Mouse (Mus musculus): Measurements from ENCODE around the gene Cldn10. TPM values are rescaled to one million over a fixed set of nuclear protein-coding genes. Genes with fewer than 3 reads are reported as not detected.
A peak's percentile ranks its signal among the peaks of the same experiment; 100 is the strongest.
"Not testable (repeated sequence)": the region's sequence is repeated elsewhere in the genome, so short reads cannot be mapped to it uniquely, and the experiment has no call there.

Gene Cldn10
- total RNA-seq, 2 experiments from 2014 or later: 1.1 to 4.5 TPM

DNA sequence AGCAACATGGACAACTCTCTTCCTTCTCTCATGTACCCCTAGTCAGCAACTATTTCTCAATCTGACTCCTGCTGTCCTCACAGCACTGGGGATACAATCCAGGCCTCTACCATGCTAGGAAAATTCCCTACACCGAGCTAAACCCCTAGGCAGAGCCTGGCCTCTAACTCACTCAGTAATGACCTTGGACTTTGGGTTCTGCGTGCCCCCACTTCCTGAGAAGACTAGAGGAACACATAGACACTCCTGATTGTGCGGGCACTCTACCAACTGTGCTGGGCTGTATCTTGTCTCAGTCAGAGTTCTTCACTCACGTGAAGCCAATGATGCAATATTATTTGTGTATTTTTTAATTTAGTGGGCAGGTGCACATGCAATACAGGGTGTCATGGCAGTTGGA lies 10.2 kb upstream of the Cldn10 start:
- 0 out of 2 replicates have a peak, but pooled peaks have one; percentile 13 for ATAC-seq (replicated peaks; ENCODE audit: low FRiP score, low TSS enrichment, poor library complexity, severe bottlenecking)

DNA sequence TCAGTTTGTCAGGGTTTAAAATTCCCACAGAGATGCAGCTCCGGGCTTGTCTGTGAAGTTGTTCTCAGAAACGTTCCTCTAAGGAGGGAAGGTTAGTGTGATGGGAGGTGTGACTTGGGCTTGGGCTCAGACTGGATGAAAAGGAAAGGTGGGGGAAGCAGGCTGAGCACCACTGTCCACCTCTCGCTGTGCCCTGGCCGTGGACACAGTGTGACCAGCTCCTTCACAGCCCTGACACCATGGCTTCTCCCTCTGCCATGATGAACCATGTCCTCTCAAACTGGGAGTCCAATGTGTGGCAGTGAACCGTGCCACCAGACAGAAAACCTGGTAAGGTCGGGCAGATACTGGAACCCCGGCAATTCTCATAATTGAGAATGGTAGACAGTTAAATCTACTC lies 6.1 kb upstream of the Cldn10 start:
- ATAC-seq (replicated peaks; ENCODE audit: low FRiP score, low TSS enrichment, poor library complexity, severe bottlenecking): no peak

DNA sequence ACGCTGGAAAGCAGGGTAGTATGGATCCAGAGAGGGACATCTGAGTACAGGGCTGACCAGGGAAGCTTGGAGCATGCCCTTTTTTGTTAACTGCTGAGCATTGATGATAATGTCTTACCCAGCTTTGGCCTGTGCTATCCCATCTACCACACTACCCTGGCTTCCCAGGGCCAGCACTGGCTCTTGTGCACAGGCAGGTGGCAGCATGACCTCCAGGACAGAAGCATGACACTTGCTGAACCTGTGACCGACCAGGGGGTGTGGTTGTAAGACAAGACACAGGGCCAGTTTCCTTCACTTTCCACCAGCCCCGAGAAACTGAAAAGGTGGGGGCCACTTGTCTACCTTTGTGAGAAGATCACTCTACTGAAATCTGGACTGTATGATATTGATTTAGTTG lies 5.5 kb upstream of the Cldn10 start:
- peak; percentile 96 for ATAC-seq (replicated peaks; ENCODE audit: low FRiP score, low TSS enrichment, poor library complexity, severe bottlenecking)

DNA sequence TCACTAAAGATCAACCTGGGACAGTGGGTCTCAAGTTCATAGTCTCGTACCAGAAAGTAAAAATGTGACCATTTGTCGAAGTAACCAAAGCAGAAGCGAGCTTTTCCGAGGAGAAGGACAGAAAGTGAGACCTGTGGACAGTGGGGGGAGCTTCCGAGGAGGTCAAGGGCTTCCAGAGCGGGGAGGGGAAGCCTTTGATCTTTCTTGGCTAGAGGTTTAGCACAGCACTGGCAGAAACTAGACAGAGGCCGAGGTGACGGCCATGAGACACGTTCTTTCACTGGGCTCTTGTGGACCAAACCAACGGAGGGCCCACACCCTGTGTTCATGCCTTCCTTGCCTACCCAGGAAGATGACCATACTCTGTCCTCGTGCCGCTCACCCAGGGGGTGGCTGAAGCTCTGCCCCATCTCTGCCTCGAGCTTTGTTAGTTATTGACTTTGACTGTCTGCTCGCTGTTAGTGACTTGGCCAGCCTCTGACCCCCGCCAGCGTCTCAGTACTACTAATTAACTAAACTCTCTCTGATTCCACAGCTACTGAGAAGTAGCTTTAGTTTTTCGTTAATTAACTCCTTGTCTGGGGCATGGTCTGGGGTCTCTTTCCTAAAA lies 4.3 kb upstream of the Cldn10 start:
- no peak for ATAC-seq (replicated peaks; ENCODE audit: low FRiP score, low TSS enrichment, poor library complexity, severe bottlenecking)

DNA sequence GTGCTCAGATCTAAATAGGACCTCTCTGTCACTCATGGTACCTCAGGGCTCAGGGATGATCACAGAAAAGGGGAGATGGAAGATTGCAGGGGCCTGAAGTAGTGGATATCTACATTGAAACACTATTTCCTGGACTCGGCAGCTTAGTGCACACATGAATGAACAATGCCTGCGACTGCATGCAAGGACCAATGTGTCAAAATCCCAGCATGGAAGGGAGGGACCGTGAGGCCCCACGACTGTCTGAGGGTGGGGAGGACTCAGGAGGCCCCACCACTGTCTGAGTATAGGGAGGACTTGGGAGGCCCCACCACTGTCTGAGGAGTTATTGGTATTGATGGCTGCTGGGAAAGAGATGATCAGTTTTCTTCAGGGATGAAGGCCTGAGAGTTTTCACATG lies 2.5 kb downstream of the Cldn10 start:
- ATAC-seq (replicated peaks; ENCODE audit: low FRiP score, low TSS enrichment, poor library complexity, severe bottlenecking): no peak

DNA sequence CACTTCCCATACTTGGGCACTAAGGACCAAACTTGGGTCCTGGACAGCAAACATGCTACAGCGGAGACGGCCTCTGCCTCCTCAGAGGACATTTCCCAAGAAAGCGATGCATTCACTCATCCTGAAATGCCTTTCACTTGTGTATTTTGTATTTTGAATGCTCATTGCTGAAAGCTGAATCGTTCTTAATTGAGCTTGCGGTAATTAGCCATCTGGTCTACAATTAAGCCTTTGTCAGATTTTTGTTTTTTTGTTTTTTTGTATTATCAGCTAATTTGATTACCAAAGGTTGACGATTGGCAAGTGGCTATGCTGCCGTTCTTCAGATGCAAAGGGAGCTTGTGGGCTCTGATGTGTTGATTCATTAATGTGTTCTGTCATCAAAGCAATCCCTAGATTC lies 5.2 kb downstream of the Cldn10 start:
- ATAC-seq (replicated peaks; ENCODE audit: low FRiP score, low TSS enrichment, poor library complexity, severe bottlenecking): no peak

DNA sequence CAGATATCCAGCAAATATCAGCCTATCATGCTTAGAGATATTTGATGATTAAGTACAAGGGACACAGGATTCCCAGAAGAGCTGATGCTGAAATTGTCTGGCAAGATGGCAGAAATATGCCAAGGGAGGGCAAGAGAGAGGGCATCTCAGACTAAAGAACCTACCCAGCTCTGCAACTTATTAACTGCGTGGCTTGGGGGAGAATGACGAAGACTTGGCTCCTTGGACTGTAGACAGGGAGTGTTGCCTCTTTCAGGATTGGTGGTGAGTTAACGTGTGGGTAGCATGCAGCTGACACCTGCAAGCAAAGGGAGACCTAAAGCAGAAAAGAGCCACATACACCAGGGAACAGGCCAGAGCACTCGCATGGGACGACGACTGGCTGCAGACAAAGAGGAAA lies 5.7 kb downstream of the Cldn10 start:
- ATAC-seq (replicated peaks; ENCODE audit: low FRiP score, low TSS enrichment, poor library complexity, severe bottlenecking): no peak

DNA sequence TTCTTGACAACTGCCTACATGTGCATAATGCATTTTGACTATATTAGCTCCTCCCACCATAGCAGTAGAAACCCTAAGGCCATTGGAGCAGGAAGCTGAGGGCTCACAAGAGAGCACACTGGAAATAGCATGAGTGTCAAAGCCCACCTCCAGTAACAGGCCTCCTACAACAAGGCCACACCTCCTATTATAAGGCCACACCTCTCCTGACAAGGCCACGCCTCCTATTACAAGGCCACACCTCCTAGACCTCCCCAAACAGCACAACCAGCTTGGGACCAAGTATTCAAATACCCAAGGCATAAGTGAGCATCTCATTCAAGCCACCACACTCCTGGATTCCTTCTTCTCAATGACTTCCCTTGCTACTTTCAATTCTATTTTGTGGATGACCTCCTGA lies 6.5 kb downstream of the Cldn10 start:
- peak; percentile 21; the same call in 1 of the 2 replicates for ATAC-seq (replicated peaks; ENCODE audit: low FRiP score, low TSS enrichment, poor library complexity, severe bottlenecking)

DNA sequence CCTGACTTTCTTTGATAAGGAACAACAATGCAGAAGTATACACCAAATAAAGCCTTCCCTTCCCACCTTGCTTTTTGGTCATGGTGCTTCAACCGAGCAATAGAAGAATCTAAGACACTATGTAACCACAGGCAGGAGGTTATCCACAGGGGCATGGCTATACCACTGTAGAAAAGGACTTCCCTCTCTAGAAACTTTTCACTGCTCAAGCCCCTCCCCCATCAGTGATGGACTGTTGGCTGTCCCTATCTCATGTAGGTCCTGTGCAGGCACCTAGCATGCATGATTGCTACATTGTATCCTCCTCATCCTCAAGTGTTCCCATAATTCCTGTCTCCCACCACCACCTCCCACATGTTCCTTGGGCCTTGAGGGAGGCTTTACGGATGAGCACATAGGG lies 7.2 kb downstream of the Cldn10 start:
- no peak for ATAC-seq (replicated peaks; ENCODE audit: low FRiP score, low TSS enrichment, poor library complexity, severe bottlenecking)

DNA sequence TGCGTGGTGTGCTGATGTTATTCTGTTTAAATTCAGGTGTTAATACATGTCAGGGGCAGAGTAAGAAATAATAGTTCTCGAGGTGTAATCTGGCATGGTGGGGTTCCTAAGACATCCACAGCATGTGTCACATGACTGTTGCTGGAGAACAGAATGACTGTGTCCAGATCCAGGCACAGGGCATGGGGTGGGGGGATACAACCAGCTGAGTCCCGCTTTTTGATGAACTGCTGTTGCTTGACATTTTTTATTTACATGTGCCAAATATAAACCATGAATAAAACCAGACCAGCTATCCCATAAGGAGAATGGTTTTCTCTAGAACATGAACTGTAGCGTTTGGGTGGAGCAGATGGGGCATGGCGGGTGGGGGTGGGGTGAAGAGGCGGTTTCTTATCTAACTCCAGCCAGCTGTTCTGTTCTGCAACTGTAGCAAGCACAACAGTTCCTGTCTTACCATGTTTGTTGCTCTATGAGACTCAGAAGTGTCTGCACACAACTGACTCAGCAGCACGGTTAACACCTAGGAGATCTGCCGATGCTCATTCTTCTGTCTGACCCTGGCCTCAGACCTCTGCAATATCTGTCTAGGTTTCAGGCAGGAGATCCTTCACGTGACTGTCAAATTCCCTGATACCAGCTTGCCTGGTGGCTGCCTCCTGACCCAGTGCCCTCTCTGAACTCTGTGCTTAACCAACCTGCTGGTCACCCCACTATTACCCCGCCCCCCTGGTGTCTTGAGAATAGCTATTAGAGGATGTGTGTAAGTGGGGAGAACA lies 8.4 kb downstream of the Cldn10 start:
- peak; percentile 79 for ATAC-seq (replicated peaks; ENCODE audit: low FRiP score, low TSS enrichment, poor library complexity, severe bottlenecking)

DNA sequence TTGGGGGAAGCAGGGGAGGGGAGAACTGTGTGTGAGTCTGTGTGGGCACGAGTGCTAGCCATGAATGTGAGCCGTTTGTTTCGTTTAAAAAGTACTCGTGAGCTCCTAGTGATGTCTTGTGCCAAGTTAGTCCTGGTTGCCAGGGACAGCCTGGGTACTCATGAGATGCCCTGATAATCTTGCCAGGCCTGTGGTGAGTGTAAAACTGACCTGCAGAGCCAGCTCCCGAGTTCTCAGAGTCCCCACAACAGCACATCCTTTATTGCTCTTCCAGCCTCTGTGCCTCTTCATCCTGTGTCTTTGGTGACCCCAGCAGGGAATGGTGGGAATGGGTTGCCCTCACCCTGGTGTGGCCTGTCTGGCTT lies 9.0 kb downstream of the Cldn10 start:
- no peak for ATAC-seq (replicated peaks; ENCODE audit: low FRiP score, low TSS enrichment, poor library complexity, severe bottlenecking)

DNA sequence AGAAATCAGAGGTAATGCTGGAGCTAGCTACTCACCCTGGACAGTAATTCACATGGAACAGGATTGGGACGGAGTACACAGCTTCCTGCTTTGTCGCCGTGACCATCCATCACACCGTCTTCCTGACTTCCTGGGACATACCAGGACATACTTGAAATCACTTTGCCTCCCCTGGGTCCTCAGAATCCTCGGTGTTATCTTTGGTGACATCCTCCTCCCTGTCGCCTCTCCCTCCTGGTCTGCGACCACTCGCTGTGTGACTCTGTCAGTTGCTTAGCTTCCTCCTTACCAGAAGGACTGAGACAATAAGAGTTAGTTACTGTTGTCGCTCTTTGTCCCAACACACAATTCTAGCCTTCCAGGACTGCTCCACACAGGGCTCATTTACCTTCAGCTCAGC lies 9.6 kb downstream of the Cldn10 start:
- ATAC-seq (replicated peaks; ENCODE audit: low FRiP score, low TSS enrichment, poor library complexity, severe bottlenecking): no peak

DNA sequence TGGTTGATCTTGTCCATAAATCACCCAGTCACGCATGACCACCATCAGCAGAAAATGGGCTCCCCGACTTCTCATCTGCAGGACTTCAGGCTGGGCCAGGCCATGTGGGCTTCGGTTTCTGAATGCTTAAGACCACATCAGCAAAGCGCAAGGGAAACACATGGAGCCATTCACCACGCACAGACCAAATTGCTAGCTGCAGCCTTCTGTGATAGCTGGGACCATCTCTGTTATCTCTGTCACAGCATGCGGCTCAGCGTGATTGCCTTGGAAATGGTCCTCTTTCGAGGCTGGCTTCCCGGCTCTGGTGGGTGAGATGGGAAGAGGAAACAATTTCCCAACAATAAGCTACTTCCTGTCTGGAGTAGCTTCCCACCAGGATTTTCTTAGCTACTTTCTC lies 12.2 kb downstream of the Cldn10 start:
- ATAC-seq (replicated peaks; ENCODE audit: low FRiP score, low TSS enrichment, poor library complexity, severe bottlenecking): peak; percentile 46

DNA sequence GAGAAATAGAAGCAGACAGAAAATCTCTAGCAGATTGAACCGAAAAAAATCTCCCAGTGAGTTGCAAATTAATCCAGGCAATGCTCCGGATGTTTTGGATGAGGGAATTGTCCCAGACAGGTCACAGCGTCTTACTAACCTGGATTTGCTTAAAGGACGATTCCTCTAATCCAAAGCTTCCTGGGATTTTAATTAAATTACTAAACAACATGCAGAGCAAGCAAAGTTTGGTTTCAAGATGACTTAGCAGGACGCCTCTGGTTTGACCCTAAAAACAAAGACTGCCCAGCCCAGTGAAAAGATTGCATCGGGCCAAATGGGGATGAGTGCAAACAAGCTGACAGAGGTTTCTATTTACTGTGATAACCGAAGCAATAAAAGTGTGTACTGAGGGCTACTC lies 16.2 kb downstream of the Cldn10 start:
- no peak for ATAC-seq (replicated peaks; ENCODE audit: low FRiP score, low TSS enrichment, poor library complexity, severe bottlenecking)

DNA sequence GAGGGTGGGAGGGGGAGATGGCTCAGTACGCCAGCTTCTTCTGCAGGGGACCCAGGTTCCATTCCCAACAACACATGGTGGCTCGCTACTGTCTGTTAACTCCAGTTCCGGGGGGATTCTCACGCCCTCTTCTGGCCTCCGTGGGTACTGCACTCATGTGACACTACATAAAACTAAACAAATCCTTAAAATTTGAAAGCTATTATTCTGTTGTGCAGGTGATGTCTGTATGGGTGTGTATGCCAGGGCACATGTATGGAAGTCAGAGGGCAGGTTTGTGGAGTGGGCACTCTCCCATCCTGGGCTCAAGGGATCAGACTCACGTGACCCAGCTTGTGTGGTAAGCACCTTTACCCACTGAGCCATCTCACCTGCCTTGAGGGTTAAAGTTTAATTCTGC lies 16.6 kb downstream of the Cldn10 start:
- ATAC-seq (replicated peaks; ENCODE audit: low FRiP score, low TSS enrichment, poor library complexity, severe bottlenecking): 0 out of 2 replicates have a peak, but pooled peaks have one; percentile 27

DNA sequence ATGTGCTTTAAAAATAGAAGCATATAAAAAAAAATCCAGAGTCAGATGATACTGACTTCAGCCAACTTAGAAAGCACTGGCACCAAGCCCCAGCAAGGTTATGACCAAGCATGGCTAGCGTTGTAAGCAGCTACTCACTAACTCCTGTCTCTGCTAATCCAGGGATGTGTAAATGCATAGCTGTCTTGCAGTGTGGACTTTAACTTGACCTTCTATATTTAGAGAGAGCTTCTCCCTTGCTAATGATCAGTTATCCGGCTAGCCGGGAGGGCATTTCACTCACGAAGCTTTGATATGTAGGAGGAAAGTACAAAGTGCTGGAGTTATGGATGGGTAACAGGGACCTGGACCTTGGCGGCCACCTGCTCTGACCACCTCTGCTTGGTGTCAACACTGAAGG lies 19.9 kb downstream of the Cldn10 start:
- no peak for ATAC-seq (replicated peaks; ENCODE audit: low FRiP score, low TSS enrichment, poor library complexity, severe bottlenecking)

DNA sequence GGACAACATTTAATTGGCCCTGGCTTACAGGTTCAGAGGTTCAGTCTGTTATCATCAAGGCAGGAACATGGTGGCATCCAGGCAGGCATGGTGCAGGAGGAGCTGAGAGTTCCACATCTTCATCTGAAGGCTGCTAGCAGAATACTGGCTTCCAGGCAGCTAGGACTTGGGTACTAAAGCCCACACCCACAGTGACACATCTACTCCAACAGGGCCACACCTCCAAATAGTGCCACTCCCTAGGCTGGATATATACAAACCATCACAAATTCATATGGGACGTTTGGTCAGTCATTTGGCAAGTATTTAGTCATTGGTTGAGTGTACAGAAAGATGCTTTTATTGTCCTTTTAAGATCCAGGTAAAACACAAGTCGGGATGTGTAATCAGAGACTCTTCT lies 20.5 kb downstream of the Cldn10 start:
- not testable (repeated sequence) for ATAC-seq (replicated peaks; ENCODE audit: low FRiP score, low TSS enrichment, poor library complexity, severe bottlenecking)

DNA sequence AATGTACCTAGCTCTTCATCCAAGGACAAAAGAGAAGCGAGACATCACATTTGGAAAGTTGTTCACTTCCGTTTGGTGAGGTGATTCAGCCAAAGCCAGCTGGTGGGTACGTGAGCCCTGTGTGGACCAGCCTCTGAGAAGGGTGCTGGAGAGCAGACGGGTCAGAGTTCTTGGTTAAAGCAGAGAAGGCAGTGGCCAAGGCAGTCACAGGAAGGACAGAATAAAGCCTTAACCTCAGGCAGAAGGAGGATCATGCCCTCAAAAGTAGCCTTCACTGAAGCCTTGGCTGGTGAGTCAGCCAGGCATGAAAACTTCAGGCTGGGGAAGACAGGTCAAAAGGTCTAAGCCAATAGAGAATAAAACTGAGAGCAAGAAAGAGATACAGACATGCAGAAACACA lies 22.0 kb downstream of the Cldn10 start:
- ATAC-seq (replicated peaks; ENCODE audit: low FRiP score, low TSS enrichment, poor library complexity, severe bottlenecking): no peak

DNA sequence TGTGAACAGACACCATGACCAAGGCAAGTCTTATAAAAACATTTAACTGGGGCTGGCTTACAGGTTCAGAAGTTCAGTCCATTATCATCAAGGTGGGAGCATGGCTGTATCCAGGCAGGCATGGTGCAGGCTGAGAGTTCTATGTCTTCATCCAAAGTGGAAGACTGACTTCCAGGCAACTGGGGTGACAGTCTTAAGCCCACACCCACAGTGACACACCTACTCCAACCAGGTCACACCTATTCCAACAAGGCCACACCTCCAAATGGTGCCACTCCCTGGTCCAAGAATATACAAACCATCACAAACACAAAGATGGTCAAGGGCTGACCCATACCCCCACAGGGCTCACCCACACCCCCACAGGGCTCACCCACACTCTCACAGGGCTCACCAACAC lies 23.5 kb downstream of the Cldn10 start:
- not testable (repeated sequence) for ATAC-seq (replicated peaks; ENCODE audit: low FRiP score, low TSS enrichment, poor library complexity, severe bottlenecking)

DNA sequence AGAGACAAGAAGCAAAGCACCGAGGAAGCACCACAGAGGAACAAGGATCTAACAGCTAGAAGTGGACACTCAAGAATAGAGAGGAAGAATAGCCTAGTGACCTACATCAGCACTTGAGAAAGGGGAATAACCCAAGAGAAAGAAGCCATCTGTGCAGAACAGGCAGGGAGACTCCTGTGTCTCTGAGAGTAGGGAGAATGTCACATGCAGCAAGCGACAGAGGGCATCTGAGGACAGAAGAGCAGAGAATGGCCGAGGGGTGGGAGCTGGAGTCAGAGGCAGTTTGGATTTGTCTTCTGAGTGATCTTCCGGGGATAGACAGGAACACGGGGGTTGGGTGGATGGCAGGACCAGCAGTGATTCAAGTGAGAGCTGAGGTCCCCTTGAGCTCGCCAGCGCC lies 25.4 kb downstream of the Cldn10 start:
- no peak for ATAC-seq (replicated peaks; ENCODE audit: low FRiP score, low TSS enrichment, poor library complexity, severe bottlenecking)

DNA sequence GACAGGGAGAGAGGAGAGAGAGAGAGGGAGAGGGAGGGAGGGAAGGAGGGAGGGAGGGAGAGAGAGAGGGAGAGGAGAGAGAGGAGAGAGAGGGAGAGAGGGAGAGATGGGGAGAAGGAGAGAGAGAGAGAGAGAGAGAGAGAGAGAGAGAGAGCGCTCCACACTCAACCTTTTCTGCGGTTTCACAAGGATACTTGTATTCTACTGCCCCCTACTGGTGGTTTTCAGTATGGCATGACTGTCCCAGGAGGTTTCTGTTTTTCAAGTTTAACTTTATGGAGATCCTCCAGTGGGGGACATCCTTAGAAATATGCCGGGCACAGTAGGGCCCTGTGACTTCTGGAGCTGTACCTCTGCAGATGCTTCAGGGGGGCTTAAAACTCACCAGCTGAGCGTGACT lies 28.8 kb downstream of the Cldn10 start:
- peak; percentile 48 for ATAC-seq (replicated peaks; ENCODE audit: low FRiP score, low TSS enrichment, poor library complexity, severe bottlenecking)

Measured in megakaryocyte-erythroid progenitor cell, adult 5-6 weeks (primary cell).